Mouse (Mus musculus) liver, embryonic 11.5 days (tissue): ENCODE results near the gene Cyp27a1. TPM values are rescaled to one million over a fixed set of nuclear protein-coding genes. Genes with fewer than 3 reads are reported as not detected.

Experiments
- ATAC-seq: fragments of 200-750 bp; cut with Nextera tagmentation; replicated peaks from 2 replicates; pipeline ENCODE4 v1.8.0; 2017; ENCODE audit warnings: moderate number of reproducible peaks, mild to moderate bottlenecking, moderate TSS enrichment, moderate library complexity; ENCODE audit not compliant: low FRiP score
- DNase-seq: peaks from one replicate; pipeline ENCODE4 v3.0.0-alpha.2; 2017; ENCODE audit warnings: low spot score
- H3K27ac ChIP-seq: fragments of 300-500 bp; sonication (generic); 2 replicates; pipeline ENCODE4 v1.5.1; 2014; ENCODE audit warnings: mild to moderate bottlenecking, low read depth, low read length, control low read depth
- H3K27me3 ChIP-seq: fragments of 300-500 bp; sonication (generic); replicated peaks from 2 replicates; pipeline ENCODE4 v1.6.1; 2014; ENCODE audit warnings: low read length, mixed read lengths; ENCODE audit not compliant: control insufficient read depth, insufficient read depth
- H3K36me3 ChIP-seq: fragments of 300-500 bp; sonication (generic); 2 replicates; pipeline ENCODE4 v1.6.1; 2014; ENCODE audit warnings: mild to moderate bottlenecking, low read length, moderate library complexity, mixed read lengths; ENCODE audit not compliant: control insufficient read depth, insufficient read depth
- H3K4me1 ChIP-seq: fragments of 300-500 bp; sonication (generic); replicated peaks from 2 replicates; pipeline ENCODE4 v1.6.1; 2014; ENCODE audit warnings: low read length, mixed read lengths; ENCODE audit not compliant: control insufficient read depth, insufficient read depth
- H3K4me2 ChIP-seq: fragments of 300-500 bp; sonication (generic); 2 replicates; pipeline ENCODE4 v1.6.1; 2014; ENCODE audit warnings: mild to moderate bottlenecking, control low read depth, moderate library complexity
- H3K4me3 ChIP-seq: fragments of 300-500 bp; sonication (generic); 2 replicates; pipeline ENCODE4 v1.5.1; 2014; ENCODE audit warnings: low read depth, low read length, control low read depth
- H3K9ac ChIP-seq: fragments of 300-500 bp; sonication (generic); 2 replicates; pipeline ENCODE4 v1.6.1; 2014; ENCODE audit warnings: low read depth, low read length, control low read depth
- H3K9me3 ChIP-seq: fragments of 300-500 bp; sonication (generic); 2 replicates; pipeline ENCODE4 v1.6.1; 2016; ENCODE audit warnings: low read length, inconsistent platforms, mixed read lengths; ENCODE audit not compliant: control insufficient read depth
- WGBS: fragments of 180-500 bp; shearing (Covaris S2); extraction: QIAGEN DNeasy Blood & Tissue Kit; methylation state at CpG from one replicate; pipeline ENCODE4 v1.1.7; 2014; 5-methylcytosine and 5-hydroxymethylcytosine counted together
- polyA plus RNA-seq: library from polyadenylated mRNA; unstranded; fragments of >200 nt; fragmentation: Nextera tagmentation; extraction: Ambion mirVana; gene quantifications from 2 replicates; pipeline ENCODE4 v1.2.1, GENCODE M21; 2014

Cyp27a1 gene
- polyA plus RNA-seq, 1 experiment from 2014 or later, result 2.7 TPM

DNA sequence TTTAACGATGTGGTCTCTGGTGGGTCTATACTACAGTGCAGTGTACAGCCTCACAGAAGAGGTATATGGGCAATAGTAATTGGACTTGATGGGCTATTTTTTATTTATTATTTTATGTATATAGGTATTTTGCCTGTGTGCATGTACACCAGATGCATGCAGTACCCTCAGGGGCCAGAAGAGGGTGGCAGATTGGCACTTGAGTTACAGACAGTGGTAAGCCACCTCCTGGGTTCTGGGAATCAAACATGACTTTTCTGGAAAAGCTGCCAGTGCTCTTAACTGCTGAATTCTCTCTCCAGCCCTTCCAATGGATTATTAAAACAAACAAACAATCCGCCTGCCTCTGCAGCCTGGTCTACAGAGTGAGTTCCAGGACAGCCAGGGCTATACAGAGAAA, 10.4 kb downstream of the Cyp27a1 start:
- Histone ChIP-seq H3K9me3 (no peaks in the 10 kb centered on the region), H3K4me1 (no peaks in the 10 kb centered on the region), H3K27me3 (no peaks in the 10 kb centered on the region), H3K4me3 (no peak overlapping the region), H3K9ac (no peak overlapping the region), H3K27ac (no peak overlapping the region), H3K36me3 (no peaks in the 10 kb centered on the region), H3K4me2 (no peak overlapping the region)
- WGBS, result 66% methylated on average over 2 of the region's 2 CpGs
- DNase-seq (no peak), ATAC-seq (no peak)

DNA sequence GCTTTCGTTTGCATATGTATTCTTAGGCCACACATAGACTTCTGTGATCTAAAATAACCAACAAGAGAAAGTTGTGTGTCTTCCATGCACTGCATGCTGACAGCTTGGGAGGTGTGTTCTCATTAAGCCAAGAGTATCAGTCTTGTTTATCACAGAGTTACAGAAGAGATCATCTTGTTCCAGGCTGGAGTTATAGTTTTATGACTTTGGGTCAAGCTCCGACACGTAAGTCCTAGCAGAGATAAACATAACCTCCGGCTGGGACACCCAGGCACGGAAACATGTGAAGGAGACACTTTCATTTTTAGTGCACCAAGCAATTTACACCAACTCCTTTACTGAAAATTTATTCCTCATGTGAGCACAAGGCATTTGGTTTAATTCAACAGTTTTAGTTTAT, 12.7 kb downstream of the Cyp27a1 start:
- WGBS, result 72% methylated on average over 5 of the region's 5 CpGs
- Histone ChIP-seq H3K9me3 (no peaks in the 10 kb centered on the region), H3K27ac (no peak overlapping the region), H3K4me3 (no peak overlapping the region), H3K4me2 (no peak overlapping the region), H3K9ac (no peak overlapping the region), H3K4me1 (no peaks in the 10 kb centered on the region), H3K27me3 (no peaks in the 10 kb centered on the region), H3K36me3 (no peaks in the 10 kb centered on the region)
- ATAC-seq, result no peak
- DNase-seq, result no peak

DNA sequence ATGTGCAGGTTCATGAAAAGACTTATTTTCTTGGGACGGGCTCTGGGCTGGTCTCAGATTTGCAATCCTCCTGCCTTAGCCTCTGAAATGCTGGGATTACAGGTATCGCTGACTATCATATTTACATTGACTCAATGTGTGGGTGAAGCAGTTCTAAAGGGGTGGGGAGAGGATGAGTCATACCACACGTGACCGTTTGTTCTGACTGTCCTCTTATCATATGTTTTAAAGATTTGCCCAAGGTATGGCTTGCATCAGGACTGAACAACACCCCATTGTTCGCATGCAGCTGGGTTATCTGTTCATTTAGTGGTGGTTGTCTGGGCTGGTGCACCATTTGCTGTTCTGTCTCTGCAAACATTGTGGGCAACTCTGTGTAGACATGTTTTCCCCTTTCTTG, 13.3 kb downstream of the Cyp27a1 start:
- no peak overlapping the region for H3K4me3 ChIP-seq
- no peaks in the 10 kb centered on the region for H3K4me1 ChIP-seq
- H3K9me3 ChIP-seq, result no peaks in the 10 kb centered on the region
- no peak overlapping the region for H3K27ac ChIP-seq
- no peak overlapping the region for H3K9ac ChIP-seq
- no peaks in the 10 kb centered on the region for H3K27me3 ChIP-seq
- ATAC-seq (no peak), DNase-seq (no peak)
- WGBS, result 57% methylated on average over 5 of the region's 5 CpGs
- no peak overlapping the region for H3K4me2 ChIP-seq
- H3K36me3 ChIP-seq, result no peaks in the 10 kb centered on the region

DNA sequence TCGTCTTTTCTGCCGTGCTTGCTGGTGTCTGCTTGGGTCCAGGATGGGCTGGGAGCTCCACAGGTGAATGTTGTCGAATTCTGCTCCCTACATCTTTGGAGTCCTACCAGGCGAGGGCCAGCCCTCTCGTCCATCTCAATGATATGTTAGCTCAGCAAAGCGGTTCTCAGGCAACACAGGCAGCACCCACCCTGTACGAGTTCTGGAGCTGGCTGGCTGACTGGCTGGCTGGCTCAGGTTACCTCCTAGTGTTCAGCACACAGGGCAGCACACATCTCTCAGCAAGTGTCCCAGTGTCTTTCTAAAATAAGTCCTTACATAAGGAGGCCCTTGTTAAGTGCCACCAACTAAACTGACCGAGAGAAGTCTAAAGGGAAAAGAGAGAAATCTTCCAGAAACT, 15.1 kb downstream of the Cyp27a1 start:
- 64% methylated on average over 8 of the region's 8 CpGs for WGBS
- H3K27ac ChIP-seq, result no peak overlapping the region
- no peaks in the 10 kb centered on the region for H3K36me3 ChIP-seq
- no peaks in the 10 kb centered on the region for H3K9me3 ChIP-seq
- DNase-seq (no peak), ATAC-seq (no peak)
- H3K4me1 ChIP-seq, result no peaks in the 10 kb centered on the region
- H3K9ac ChIP-seq, result no peak overlapping the region
- H3K27me3 ChIP-seq, result no peaks in the 10 kb centered on the region
- no peak overlapping the region for H3K4me3 ChIP-seq
- H3K4me2 ChIP-seq, result no peak overlapping the region

DNA sequence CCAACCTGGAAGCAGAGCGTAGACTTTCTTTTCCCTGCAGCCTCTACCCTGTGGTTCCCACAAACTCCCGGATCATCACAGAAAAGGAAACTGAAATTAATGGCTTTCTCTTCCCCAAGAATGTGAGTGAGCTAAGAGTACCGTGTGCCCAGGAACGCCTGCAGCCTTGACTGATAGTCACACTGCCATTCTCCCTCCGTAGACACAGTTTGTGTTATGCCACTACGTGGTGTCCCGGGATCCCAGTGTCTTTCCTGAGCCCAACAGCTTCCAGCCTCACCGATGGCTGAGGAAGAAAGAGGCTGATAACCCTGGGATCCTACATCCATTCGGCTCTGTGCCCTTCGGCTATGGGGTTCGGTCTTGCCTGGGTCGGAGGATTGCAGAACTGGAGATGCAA, 23.6 kb downstream of the Cyp27a1 start:
- no peak for ATAC-seq
- no peaks in the 10 kb centered on the region; the same call in 1 of the 2 replicates for H3K27me3 ChIP-seq

DNA sequence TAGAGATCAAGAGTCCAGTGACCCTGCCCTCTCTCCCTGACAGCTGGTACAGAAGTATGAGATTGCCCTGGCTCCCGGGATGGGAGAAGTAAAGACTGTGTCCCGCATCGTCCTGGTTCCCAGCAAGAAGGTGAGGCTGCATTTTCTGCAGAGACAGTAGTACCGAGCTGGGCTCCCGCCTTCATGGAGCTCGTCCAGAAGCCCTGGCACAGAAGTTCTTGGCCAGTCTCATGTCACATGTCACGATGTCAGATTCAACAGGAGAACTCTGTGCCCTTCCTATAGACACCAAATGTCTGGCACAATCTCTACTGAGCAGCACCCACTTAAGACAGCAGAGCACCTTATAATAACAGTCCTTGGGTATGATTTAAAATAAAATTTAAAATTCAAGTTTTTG, 24.1 kb downstream of the Cyp27a1 start:
- Histone ChIP-seq H3K4me3 (no peak overlapping the region), H3K9me3 (no peaks in the 10 kb centered on the region), H3K36me3 (no peaks in the 10 kb centered on the region), H3K27me3 (no peaks in the 10 kb centered on the region; the same call in 1 of the 2 replicates), H3K4me1 (no peaks in the 10 kb centered on the region), H3K4me2 (no peak overlapping the region), H3K9ac (no peak overlapping the region), H3K27ac (no peak overlapping the region)
- WGBS, result 78% methylated on average over 7 of the region's 7 CpGs
- DNase-seq (no peak), ATAC-seq (no peak)

More for the DNA sequence above, 23.6 kb downstream of the Cyp27a1 start:
- Histone ChIP-seq H3K36me3 (no peaks in the 10 kb centered on the region), H3K9ac (no peak overlapping the region), H3K9me3 (no peaks in the 10 kb centered on the region), H3K27ac (no peak overlapping the region), H3K4me1 (no peaks in the 10 kb centered on the region), H3K4me2 (no peak overlapping the region), H3K4me3 (no peak overlapping the region)
- no peak for DNase-seq
- WGBS, result 78% methylated on average over 12 of the region's 12 CpGs

DNA sequence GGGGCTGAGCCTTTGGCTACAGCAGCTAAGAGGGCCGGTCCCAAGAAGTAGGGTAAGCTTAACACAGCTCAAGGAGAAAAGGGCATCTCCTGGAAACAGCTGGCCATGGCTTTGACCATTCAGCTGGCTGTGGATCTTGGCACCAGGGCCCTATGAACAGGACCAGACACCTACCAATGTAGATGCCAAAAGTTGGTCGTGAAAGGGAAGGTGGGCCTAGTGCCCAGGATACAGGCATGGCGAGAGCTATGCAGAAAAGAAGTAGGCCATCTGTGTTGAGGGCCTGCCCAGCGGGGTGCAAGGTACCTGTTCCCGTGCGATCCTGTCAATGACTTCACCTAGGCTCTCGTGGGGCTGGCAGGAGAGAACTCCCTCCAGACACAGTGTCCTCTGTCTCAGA, 27.5 kb downstream of the Cyp27a1 start:
- H3K27me3 ChIP-seq, result no peaks in the 10 kb centered on the region
- H3K27ac ChIP-seq, result no peak overlapping the region
- 62% methylated on average over 7 of the region's 7 CpGs for WGBS
- no peaks in the 10 kb centered on the region for H3K4me1 ChIP-seq
- H3K36me3 ChIP-seq, result no peaks in the 10 kb centered on the region
- H3K4me3 ChIP-seq, result no peak overlapping the region
- no peak overlapping the region for H3K9ac ChIP-seq
- ATAC-seq, result no peak
- DNase-seq, result no peak
- H3K4me2 ChIP-seq, result no peak overlapping the region
- H3K9me3 ChIP-seq, result no peaks in the 10 kb centered on the region

DNA sequence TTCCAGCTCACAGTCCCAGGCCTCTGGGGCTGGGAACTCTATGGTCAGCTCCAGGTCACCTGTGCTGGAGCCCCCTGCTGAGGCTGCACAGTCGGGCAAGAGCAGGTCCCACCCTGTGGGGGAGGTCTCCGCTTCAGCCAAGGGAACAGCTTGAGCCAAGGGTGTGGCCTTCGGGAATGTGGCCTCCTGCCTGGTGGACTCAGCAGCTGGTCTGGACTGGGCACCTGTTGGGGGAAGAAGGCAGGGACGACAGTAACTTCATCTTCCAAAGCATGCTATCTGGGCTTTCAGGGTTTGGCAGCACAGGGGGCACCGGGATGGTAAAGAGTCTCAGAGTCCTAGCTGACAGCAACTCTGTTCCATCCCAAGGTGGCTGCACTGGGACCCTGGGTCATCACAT, 34.0 kb downstream of the Cyp27a1 start:
- Histone ChIP-seq H3K9ac (no peak overlapping the region), H3K27me3 (peaks cover 15% of the 10 kb centered on the region), H3K4me3 (no peak overlapping the region), H3K27ac (no peak overlapping the region), H3K4me2 (no peak overlapping the region), H3K36me3 (no peaks in the 10 kb centered on the region), H3K4me1 (no peaks in the 10 kb centered on the region), H3K9me3 (no peaks in the 10 kb centered on the region)
- 73% methylated on average over 5 of the region's 5 CpGs for WGBS
- DNase-seq (no peak), ATAC-seq (no peak)

DNA sequence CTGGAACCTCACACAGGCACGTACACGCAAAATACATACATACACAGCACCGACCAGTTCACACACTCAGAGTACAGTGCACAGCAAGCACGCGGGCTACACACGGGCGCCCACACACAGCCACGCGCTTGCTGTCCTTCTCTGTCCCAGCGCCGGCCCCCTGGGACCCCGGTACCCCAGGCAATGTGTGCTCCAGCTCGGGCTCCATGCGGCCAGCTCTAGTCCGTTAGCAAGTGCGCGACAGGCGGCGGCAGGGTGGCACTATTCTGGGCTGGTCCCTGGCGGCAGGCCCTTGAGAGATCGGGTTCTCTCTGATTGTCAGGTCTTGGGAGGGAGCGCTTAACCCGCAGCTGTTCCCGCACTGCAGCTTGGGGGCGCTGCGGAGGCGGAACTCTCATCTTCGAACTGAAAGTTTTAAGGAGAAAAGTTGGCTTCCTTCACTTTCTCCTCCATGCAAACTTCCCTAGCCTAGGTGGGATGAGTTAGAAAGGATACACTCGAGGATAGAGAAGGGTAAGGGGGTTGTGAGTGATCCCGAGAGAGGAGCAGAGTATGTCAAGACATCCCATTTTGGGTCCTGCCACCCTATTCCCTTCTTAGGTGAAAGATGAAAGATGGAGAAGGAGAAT, 35.4 kb downstream of the Cyp27a1 start, which contains the start of gene Prkag3:
Gene Prkag3, minus strand, starts transcription at position 579 of the 629 bp plus-strand sequence.
- no peak for ATAC-seq
- Histone ChIP-seq H3K9me3 (no peaks in the 10 kb centered on the region), H3K27me3 (peaks cover 15% of the 10 kb centered on the region), H3K4me3 (peak within 1 kb of the TSS; percentile 30; the same call in 1 of the 2 replicates), H3K9ac (no peak within 1 kb of the TSS), H3K4me2 (peak within 1 kb of the TSS; percentile 60), H3K4me1 (no peaks in the 10 kb centered on the region), H3K36me3 (no peaks in the 10 kb centered on the region), H3K27ac (no peak within 1 kb of the TSS)
- peak; percentile 60 for DNase-seq
- 8% methylated on average over 30 of the region's 30 CpGs for WGBS
